Mouse (Mus musculus) erythroblast, embryonic 14.5 days (primary cell): Measurements from ENCODE around the gene Gm10837. TPM values are rescaled to one million over a fixed set of nuclear protein-coding genes. Genes with fewer than 3 reads are reported as not detected.
"Not testable (repeated sequence)": the region's sequence is repeated elsewhere in the genome, so short reads cannot be mapped to it uniquely, and the experiment has no call there.

ENCODE experiments used
- H3K27me3 ChIP-seq: 2 replicates; pipeline ENCODE4 v1.6.1; 2012; ENCODE audit warnings: inconsistent platforms; ENCODE audit not compliant: control insufficient read depth
- H3K36me3 ChIP-seq: 2 replicates; pipeline ENCODE4 v1.6.1; 2012; ENCODE audit warnings: mild to moderate bottlenecking, inconsistent platforms; ENCODE audit not compliant: control insufficient read depth
- H3K4me1 ChIP-seq: 2 replicates; pipeline ENCODE4 v1.6.1; 2012; ENCODE audit warnings: inconsistent platforms; ENCODE audit not compliant: control insufficient read depth
- H3K4me3 ChIP-seq: replicated peaks from 2 replicates; pipeline ENCODE3; 2012; ENCODE audit warnings: moderate library complexity, mild to moderate bottlenecking, inconsistent platforms
- H3K9me3 ChIP-seq: 2 replicates; pipeline ENCODE4 v1.6.1; 2012; ENCODE audit warnings: low read length, inconsistent platforms, mixed read lengths; ENCODE audit not compliant: control insufficient read depth
- GATA1 ChIP-seq: IDR thresholded peaks from 2 replicates; pipeline ENCODE4 v1.6.1; 2012; ENCODE audit warnings: low read length, inconsistent platforms, mixed read lengths
- TAL1 ChIP-seq: IDR thresholded peaks from 3 replicates; pipeline ENCODE4 v1.6.1; 2012; ENCODE audit warnings: low read length, inconsistent platforms, mixed read lengths
- polyA plus RNA-seq: library from polyadenylated mRNA; stranded (reverse); fragments of >175 nt; gene quantifications from 2 replicates; pipeline ENCODE4 v1.2.3, GENCODE M21; 2012

Gene Gm10837
- polyA plus RNA-seq, 1 experiment, result not detected

GRCm38 (mm10) chr14:122454901-122455561, 35.4 kb upstream of the Gm10837 start:
- Histone ChIP-seq H3K9me3 (no peaks in the 10 kb centered on the region), H3K27me3 (peaks cover 59% of the 10 kb centered on the region), H3K4me1 (no peaks in the 10 kb centered on the region), H3K36me3 (no peaks in the 10 kb centered on the region), H3K4me3 (no peak overlapping the region)
- TF ChIP-seq TAL1, result no peak
- TF ChIP-seq GATA1, result no peak

GRCm38 (mm10) chr14:122455562-122455958, 34.8 kb upstream of the Gm10837 start:
- TF ChIP-seq TAL1 (no peak), GATA1 (no peak)
- H3K4me1 ChIP-seq, result no peaks in the 10 kb centered on the region
- H3K36me3 ChIP-seq, result no peaks in the 10 kb centered on the region
- peaks cover 58% of the 10 kb centered on the region for H3K27me3 ChIP-seq
- H3K4me3 ChIP-seq, result no peak overlapping the region
- H3K9me3 ChIP-seq, result no peaks in the 10 kb centered on the region

DNA sequence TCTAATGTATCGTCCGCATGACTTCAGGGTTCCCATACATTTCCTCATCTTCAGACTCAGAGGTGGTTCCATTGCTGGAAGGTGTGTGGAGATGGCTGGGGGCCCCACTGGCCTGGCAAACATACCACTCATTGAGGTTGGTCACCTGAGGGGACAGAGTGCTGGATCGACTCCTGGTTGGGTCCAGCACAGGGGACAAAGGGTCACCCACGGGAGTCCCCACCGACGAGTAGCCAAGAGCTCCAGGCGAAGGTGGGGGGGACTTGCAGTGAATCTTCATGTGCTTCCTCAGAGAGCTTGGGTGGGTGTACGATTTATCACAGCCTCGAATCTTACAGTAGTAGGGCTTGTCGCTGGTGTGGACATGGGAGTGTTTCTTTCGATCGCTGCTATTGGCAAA, 31.1 kb upstream of the Gm10837 start:
- H3K27me3 ChIP-seq, result peaks cover 53% of the 10 kb centered on the region
- not testable (repeated sequence) for H3K4me3 ChIP-seq, H3K36me3 ChIP-seq, H3K9me3 ChIP-seq, H3K4me1 ChIP-seq

DNA sequence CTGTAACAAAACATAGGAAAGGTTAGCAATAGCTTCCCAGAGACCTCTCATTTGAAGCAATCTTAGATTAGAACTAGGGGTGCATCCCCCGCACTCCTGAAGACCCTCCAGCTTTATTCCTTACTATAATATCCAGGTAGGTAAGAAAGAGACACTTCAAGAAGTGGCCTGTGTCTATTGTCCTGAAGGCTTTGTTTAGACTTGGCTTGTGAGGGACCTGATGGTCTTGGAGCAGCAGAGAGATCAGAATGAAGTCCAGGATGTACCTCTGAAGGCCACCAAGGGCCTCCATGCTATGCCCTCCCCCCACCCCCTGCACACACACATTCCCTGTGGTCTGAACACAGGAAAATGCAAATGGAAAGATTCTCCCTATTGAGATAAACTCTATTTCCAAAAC, 30.6 kb upstream of the Gm10837 start:
- Histone ChIP-seq H3K27me3 (peaks cover 54% of the 10 kb centered on the region), H3K36me3 (no peaks in the 10 kb centered on the region), H3K9me3 (peaks cover 2% of the 10 kb centered on the region; the same call in 1 of the 2 replicates), H3K4me3 (no peak overlapping the region), H3K4me1 (no peaks in the 10 kb centered on the region; the same call in 1 of the 2 replicates)
- TF ChIP-seq GATA1 (no peak), TAL1 (no peak)

DNA sequence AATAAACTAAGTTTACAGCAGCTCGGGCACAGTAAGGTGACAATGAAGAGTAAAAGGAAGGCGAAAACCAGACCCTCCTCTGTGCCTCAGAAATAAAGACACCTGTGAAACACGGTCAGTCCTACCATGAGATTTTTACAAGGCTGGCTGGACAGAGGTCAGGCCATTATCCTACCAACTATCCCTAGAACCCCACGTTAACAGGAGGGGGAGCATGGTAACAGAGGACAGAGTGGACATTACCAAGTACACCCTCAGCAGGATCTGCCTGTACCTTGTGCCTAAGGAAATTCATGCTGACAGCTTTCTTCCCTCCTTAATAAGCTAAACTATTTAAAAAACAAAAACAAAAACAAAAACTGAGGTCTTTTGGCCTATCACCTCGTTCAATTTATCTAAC, 30.2 kb upstream of the Gm10837 start:
- TF ChIP-seq GATA1 (no peak), TAL1 (no peak)
- Histone ChIP-seq H3K27me3 (peaks cover 54% of the 10 kb centered on the region), H3K4me1 (no peaks in the 10 kb centered on the region; the same call in 1 of the 2 replicates)

DNA sequence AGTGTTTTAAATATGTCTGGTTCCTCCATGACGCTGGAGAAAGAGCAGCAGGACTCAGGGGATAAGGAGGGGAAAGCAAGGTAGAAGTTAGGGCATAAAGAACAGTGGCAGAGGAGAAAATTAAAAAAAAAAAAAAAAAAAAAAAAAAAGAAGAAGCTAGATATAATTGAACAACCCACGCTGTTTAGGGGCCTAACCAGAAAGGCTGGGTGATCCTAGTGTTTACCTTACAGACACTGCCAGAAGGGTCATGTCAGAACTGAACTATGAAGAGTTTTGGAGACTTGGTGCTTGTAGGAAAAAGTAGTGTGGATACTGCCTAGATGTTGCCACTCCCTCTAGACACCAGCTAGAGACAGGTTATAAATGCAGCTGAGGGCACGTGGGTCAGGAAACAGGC, 28.9 kb upstream of the Gm10837 start:
- peaks cover 62% of the 10 kb centered on the region for H3K27me3 ChIP-seq
- H3K4me3 ChIP-seq, result no peak overlapping the region
- TF ChIP-seq GATA1, result no peak
- TF ChIP-seq TAL1, result no peak; the same call in 2 of the 3 replicates
- H3K4me1 ChIP-seq, result no peaks in the 10 kb centered on the region; the same call in 1 of the 2 replicates
- H3K9me3 ChIP-seq, result peaks cover 2% of the 10 kb centered on the region; the same call in 1 of the 2 replicates
- H3K36me3 ChIP-seq, result no peaks in the 10 kb centered on the region

More for the DNA sequence above, 30.2 kb upstream of the Gm10837 start:
- Histone ChIP-seq H3K4me3 (no peak overlapping the region), H3K36me3 (no peaks in the 10 kb centered on the region), H3K9me3 (peaks cover 2% of the 10 kb centered on the region; the same call in 1 of the 2 replicates)

DNA sequence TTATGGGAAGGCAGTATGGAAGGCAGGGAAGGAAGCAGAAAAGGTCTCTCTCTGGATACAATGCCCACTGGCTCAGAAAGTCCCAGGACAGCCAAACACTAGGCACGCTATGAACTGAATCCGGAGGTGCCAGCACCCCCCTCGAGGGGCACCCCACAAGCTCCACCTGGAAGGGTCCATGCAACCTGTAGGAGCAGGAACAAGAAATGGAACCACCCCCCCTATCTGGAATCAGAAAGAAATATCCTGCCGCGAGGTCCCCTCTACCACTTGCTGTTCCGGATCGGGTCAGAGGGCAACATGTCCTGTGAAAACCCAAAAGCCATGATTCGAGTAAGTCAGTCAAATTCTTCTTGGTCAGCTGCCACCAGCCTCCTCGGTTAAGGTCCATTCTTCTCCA, 28.4 kb upstream of the Gm10837 start:
- no peak overlapping the region for H3K4me3 ChIP-seq
- peaks cover 66% of the 10 kb centered on the region for H3K27me3 ChIP-seq
- no peaks in the 10 kb centered on the region for H3K36me3 ChIP-seq
- no peaks in the 10 kb centered on the region; the same call in 1 of the 2 replicates for H3K4me1 ChIP-seq
- TF ChIP-seq TAL1, result no peak
- no peak for TF ChIP-seq GATA1
- H3K9me3 ChIP-seq, result peaks cover 2% of the 10 kb centered on the region; the same call in 1 of the 2 replicates

- H3K36me3 ChIP-seq, result no peaks in the 10 kb centered on the region
- no peaks in the 10 kb centered on the region; the same call in 1 of the 2 replicates for H3K4me1 ChIP-seq
- H3K27me3 ChIP-seq, result peaks cover 73% of the 10 kb centered on the region
- no peak for TF ChIP-seq GATA1
- no peak for TF ChIP-seq TAL1
- H3K4me3 ChIP-seq, result no peak overlapping the region
- peaks cover 2% of the 10 kb centered on the region; the same call in 1 of the 2 replicates for H3K9me3 ChIP-seq
Observed at GRCm38 (mm10) chr14:122462689-122463079, 27.7 kb upstream of the Gm10837 start.

DNA sequence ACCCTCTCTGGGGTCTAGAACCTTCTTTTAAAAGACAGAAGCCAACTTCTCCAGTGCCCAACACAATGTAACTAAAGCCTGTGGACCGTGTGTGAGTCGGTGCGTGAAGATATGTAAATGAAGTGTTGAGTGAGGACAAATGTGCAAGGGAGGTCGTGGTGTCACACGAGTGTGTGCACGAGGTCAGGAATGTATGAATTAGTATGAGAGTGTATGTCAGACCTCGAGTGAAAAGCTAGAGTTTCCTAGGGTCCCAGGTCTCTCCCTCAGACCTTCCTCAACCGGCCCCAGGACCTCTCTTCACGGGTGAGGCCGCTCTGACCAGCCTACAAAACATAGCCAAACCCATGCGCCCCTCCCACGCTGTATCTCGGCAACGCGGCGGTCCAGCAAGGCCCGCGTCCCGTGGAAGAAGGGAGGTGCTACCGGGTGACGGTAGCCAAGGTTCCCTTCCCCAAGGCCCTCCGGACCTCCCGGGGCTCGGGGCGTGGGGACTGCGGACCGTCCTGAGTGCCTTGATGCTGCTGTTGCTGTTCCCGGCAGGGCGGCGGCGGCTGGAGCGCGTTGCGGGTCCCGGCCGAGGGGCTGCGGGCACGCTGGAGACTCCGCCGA, 27.2 kb upstream of the Gm10837 start:
- Histone ChIP-seq H3K4me1 (no peaks in the 10 kb centered on the region; the same call in 1 of the 2 replicates), H3K9me3 (peaks cover 2% of the 10 kb centered on the region; the same call in 1 of the 2 replicates), H3K27me3 (peaks cover 78% of the 10 kb centered on the region), H3K36me3 (no peaks in the 10 kb centered on the region), H3K4me3 (no peak overlapping the region)
- no peak for TF ChIP-seq TAL1

DNA sequence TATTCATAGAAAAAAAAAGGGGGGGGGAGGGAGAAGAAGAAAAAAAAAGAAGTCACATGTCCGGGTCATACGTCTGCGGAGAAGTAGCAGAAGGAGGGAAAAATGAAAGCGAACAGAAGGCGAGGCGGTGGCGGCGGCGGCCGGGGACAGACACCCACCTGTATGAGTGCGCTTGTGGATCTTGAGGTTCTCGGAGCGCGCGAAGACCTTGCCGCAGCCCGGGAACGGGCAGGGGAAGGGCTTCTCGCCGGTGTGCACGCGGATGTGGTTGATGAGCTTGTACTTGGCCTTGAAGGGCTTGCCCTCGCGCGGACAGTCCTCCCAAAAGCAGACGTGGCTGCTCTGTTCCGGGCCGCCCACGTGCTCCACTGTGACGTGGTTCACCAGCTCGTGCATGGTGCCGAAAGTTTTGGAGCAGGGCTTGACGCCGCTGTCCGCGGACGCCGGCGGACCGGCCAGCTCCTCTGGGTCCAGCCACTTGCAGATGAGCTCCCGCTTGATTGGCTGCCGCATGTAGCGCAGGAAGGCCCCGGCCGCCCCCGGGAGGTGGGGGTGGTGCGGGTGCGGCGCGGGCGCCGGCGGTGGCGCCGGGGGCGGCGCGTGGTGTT, 26.5 kb upstream of the Gm10837 start:
- H3K9me3 ChIP-seq, H3K4me3 ChIP-seq, H3K36me3 ChIP-seq, H3K4me1 ChIP-seq: not testable (repeated sequence)
- H3K27me3 ChIP-seq, result peaks cover 84% of the 10 kb centered on the region
